Mouse (Mus musculus): ENCODE results near the gene Baiap2l2.

The Baiap2l2 gene

DNA sequence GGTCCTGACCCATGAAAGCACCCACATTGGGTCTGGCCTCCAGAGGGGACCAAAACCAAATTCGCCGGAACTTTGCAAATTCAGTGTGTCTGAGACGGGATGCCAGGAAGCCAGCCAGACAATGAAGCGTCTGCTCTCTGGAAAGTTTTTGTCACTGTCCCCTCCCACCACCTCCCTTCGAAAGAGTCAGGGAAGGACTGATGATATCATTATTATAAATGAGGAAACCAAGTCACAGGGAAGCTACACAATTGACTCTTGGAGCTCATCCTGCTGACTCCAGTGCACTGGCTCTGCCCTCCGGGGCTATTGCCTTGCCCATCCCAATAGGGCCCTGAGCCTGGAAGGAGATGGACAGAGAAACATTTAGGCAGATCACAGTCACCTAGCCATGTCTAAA, 71.7 kb downstream of the Baiap2l2 start:
- DNase-seq (ENCODE audit: low read depth, low spot score) = no peak

DNA sequence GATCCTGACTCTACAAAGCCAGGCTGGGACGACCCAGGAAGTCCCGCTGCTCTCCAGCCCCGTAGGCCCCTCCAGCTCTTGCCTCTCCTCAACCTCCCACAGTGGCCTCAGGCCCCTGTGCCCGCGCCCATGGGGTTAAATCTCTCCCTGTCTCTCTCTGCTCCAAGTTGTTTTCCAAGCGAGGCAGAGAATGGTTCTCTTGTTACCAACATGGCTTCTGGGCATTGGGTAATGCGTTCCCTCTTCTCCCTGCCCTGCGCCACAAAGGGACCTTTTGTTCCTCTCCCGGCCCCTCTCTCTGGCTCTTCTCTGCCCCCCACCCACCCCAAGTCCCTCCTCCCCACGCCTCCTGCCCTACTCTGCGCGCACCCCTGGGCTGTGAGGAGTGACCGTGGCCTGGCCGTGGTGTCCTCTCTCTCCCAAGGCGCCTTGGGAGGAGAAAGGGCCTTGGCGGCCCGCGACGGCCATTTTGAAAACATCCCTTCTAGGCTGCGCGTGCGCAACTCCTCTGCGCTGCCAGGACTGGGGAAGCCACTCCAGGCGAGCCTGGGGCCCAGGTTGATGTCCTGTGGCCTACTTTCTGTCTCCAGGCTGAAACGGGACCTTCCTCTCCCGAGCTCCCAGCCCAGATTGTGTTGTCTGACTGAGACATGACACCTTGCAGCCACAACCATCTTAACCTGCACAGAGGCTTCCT, 72.4 kb downstream of the Baiap2l2 start:
- DNase-seq (ENCODE audit: low read depth, low spot score) = no peak

DNA sequence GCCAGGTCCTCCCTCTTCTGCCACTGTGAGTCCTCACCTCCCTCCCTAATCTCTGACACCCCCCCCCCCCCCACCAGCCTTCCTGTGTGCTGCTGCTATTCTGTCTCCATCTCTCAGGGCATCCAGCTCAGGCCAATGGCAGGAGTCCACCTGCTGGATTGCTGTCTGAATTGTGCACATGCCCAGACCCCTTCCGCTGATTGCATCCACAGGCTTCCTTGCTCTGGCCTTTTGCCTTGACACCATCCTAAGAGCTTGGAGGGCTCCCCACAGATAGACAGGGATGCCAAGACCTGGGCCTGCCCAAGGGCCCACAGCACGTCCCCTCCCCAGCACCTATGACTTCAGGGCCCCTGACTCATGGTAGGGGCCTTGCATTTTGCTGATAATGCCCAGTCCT, 75.0 kb downstream of the Baiap2l2 start:
- DNase-seq (ENCODE audit: low read depth, low spot score) = no peak

DNA sequence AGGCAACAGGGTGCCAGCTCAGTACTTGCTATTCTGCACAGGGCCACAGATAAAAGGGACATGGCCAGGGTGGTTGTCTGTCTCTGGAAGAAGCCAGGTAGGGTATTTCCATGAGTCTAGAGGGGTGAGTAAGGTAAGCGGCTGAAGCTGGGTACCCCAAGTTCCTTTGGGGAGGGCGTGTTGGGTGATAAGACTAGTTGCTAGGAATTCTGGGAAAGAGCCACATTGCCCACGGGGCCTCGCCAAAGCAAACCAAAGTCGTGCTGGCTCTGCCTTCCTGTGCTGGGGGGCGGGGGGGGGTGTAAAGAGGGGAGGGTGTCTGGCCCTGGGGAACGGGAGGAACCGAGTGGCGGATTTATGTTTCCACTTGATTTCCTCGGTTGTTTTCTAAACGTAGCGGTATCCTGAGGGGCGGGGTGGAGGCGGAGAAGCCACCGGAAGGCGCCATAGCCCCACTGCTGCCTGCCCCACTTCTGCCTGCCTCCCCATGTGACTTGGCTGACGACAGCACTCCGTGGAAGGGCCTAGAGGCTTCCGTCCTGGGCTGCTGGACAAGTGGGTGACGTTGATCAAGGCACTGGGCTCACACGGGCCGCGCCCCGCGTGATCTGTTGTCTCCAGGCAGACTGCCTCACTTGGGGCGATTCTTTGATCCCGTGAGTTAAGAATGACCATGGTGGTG, 76.4 kb downstream of the Baiap2l2 start:
- DNase-seq (ENCODE audit: low read depth, low spot score) = no peak

DNA sequence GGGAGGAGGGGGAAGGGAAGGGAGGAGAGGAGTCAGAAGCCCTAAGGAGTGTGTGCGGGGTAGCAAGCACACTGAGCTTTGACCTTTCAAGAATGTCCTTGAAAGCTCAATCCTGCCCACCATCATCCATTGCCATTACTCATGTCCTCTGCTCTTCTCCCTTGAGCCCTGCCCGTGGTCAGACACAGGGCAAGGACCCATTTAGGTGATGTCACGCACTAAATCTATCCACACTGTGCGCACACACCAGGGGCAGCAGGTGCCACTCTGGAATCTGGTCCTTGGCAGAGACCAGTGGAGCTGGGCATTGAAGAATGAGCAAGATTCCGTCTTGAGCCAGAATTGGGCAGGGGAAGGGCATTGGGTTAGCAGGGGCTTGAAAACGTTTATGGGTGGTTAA, 77.1 kb downstream of the Baiap2l2 start:
- no peak for DNase-seq (ENCODE audit: low read depth, low spot score)
